In the genomic region with DNA sequence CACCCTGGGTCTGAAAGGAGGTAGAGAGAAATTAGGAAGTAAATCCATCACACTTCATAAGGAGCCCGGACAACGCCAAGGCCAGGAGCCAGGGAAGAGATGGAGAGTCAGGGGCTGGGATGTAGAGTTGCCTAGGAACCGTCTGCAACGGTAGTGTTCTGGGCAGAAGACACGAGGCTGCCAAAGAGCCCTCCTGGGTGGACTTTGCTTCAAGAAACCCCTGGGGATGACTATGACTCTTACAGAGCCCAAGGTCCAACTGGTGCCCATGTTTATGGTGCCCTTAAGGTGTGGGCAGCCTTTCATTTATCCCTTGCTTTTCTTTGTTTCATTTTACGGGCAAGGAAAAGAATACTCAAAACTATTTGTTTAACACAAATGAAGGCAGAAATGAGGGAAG, we compare ENCODE assay signal across 11 mouse cellular contexts. TPM values are rescaled to one million over a fixed set of nuclear protein-coding genes. Genes with fewer than 3 reads are reported as not detected.
DNase-seq lines count a peak whose midpoint lies in the region; ATAC-seq and TF ChIP-seq lines count a peak whose summit lies in the region.
"Had no signal": no experiment of that assay in that cellular context is flagged by ENCODE, and none has a peak within 500 bp of the region (broad histone marks: within the 10 kb centered on the region; RNA-seq: fewer than 3 reads in every experiment).

No protein-coding gene starts in this region.

- H3K4me2 ChIP-seq in heart, embryonic 11.5 days: no peak overlapping the region
- H3K4me2 ChIP-seq in liver, embryonic 12.5 days: peak overlapping the region; percentile 45; the same call in 1 of the 2 replicates
- H3K4me2 ChIP-seq in embryonic facial prominence, embryonic 15.5 days (replicated peaks): no peak overlapping the region
- H3K4me2 ChIP-seq in intestine, postnatal 0 days (replicated peaks; ENCODE audit: low read depth): peak overlapping the region; percentile 35; the same call in 1 of the 2 replicates

- TF ChIP-seq CTCF in intestine, postnatal 0 days (IDR thresholded peaks at IDR 0.05; ENCODE audit: low read depth): no peak

- no peak for ATAC-seq in heart, embryonic 11.5 days (replicated peaks; ENCODE audit: insufficient number of reproducible peaks, low FRiP score, low TSS enrichment)
- no peak for ATAC-seq in liver, embryonic 12.5 days
- no peak for ATAC-seq in embryonic facial prominence, embryonic 15.5 days (ENCODE audit: insufficient number of reproducible peaks, low FRiP score, low TSS enrichment, low read depth)
- peak; percentile 69 for ATAC-seq in intestine, postnatal 0 days

- no peak overlapping the region for H3K4me3 ChIP-seq in heart, embryonic 11.5 days (ENCODE audit: low read depth, low read length)
- H3K4me3 ChIP-seq in liver, embryonic 12.5 days: no peak overlapping the region
- no peak overlapping the region for H3K4me3 ChIP-seq in embryonic facial prominence, embryonic 15.5 days (replicated peaks)
- no peak overlapping the region for H3K4me3 ChIP-seq in intestine, postnatal 0 days (ENCODE audit: low read depth, low read length)

- intact Hi-C loops in heart, postnatal 10 days (cut with DNase I): no loop called here

- no peaks in the 10 kb centered on the region for H3K27me3 ChIP-seq in heart, embryonic 11.5 days (ENCODE audit: control insufficient read depth, insufficient read depth, low read length)
- no peaks in the 10 kb centered on the region for H3K27me3 ChIP-seq in liver, embryonic 12.5 days (replicated peaks)
- no peaks in the 10 kb centered on the region for H3K27me3 ChIP-seq in embryonic facial prominence, embryonic 15.5 days
- H3K27me3 ChIP-seq in intestine, postnatal 0 days (replicated peaks; ENCODE audit: control insufficient read depth, insufficient read depth, low read length): no peaks in the 10 kb centered on the region
- H3K27me3 ChIP-seq: Patski had no signal

- no peaks in the 10 kb centered on the region for H3K36me3 ChIP-seq in heart, embryonic 11.5 days (ENCODE audit: control insufficient read depth, insufficient read depth, low read length)
- peaks cover 40% of the 10 kb centered on the region for H3K36me3 ChIP-seq in liver, embryonic 12.5 days
- 0 out of 2 replicates have a peak, but pooled peaks cover 8% of the 10 kb centered on the region for H3K36me3 ChIP-seq in embryonic facial prominence, embryonic 15.5 days
- peaks cover 6% of the 10 kb centered on the region; the same call in 1 of the 2 replicates for H3K36me3 ChIP-seq in intestine, postnatal 0 days (ENCODE audit: control insufficient read depth, insufficient read depth)

- H3K9ac ChIP-seq in heart, embryonic 11.5 days (ENCODE audit: low read depth, low read length): no peak overlapping the region
- no peak overlapping the region for H3K9ac ChIP-seq in liver, embryonic 12.5 days
- no peak overlapping the region for H3K9ac ChIP-seq in embryonic facial prominence, embryonic 15.5 days
- 0 out of 2 replicates have a peak overlapping the region, but pooled peaks have one; percentile 11 for H3K9ac ChIP-seq in intestine, postnatal 0 days (ENCODE audit: low read depth, low read length)

- DNase-seq in heart, postnatal 10 days: no peak
- DNase-seq in liver: no peak
- no peak for DNase-seq in thymus, postnatal 4 days
- DNase-seq in adrenal gland, postnatal 4 days (ENCODE audit: low spot score in 2 of 2): no peak
- DNase-seq: adrenal gland, postnatal 36 days; right cerebral cortex, adult 18-20 months had no signal

- H3K4me1 ChIP-seq in heart, embryonic 11.5 days (ENCODE audit: control insufficient read depth, insufficient read depth, low read length): peaks cover 61% of the 10 kb centered on the region
- H3K4me1 ChIP-seq in liver, embryonic 12.5 days: peaks cover 89% of the 10 kb centered on the region
- H3K4me1 ChIP-seq in embryonic facial prominence, embryonic 15.5 days: peaks cover 75% of the 10 kb centered on the region
- H3K4me1 ChIP-seq in intestine, postnatal 0 days (replicated peaks; ENCODE audit: control insufficient read depth, insufficient read depth, low read length): peaks cover 53% of the 10 kb centered on the region

- WGBS in heart, embryonic 11.5 days (ENCODE audit: insufficient replicate concordance): 86% methylated on average over 6 of the region's 6 CpGs
- 83% methylated on average over 6 of the region's 6 CpGs for WGBS in liver, embryonic 12.5 days (ENCODE audit: insufficient replicate concordance)
- 70% methylated on average over 6 of the region's 6 CpGs for WGBS in embryonic facial prominence, embryonic 15.5 days
- 37% methylated on average over 6 of the region's 6 CpGs for WGBS in intestine, postnatal 0 days

- peak overlapping the region; percentile 11; the same call in 1 of the 2 replicates for H3K27ac ChIP-seq in heart, embryonic 11.5 days (ENCODE audit: low read depth, low read length)
- H3K27ac ChIP-seq in liver, embryonic 12.5 days: 0 out of 2 replicates have a peak overlapping the region, but pooled peaks have one; percentile 94
- peak overlapping the region; percentile 63 for H3K27ac ChIP-seq in embryonic facial prominence, embryonic 15.5 days (replicated peaks)
- peak overlapping the region; percentile 81; the same call in 1 of the 2 replicates for H3K27ac ChIP-seq in intestine, postnatal 0 days (ENCODE audit: low read depth, low read length)

- no peaks in the 10 kb centered on the region for H3K9me3 ChIP-seq in heart, embryonic 11.5 days (replicated peaks; ENCODE audit: control insufficient read depth, low read length)
- H3K9me3 ChIP-seq in liver, embryonic 12.5 days (replicated peaks): peaks cover 6% of the 10 kb centered on the region; the same call in 1 of the 2 replicates
- H3K9me3 ChIP-seq in embryonic facial prominence, embryonic 15.5 days (replicated peaks): no peaks in the 10 kb centered on the region
- no peaks in the 10 kb centered on the region for H3K9me3 ChIP-seq in intestine, postnatal 0 days (ENCODE audit: control insufficient read depth)

RNA-seq across cellular contexts. Expression of a gene that starts 33.7 kb away (rescaled TPM):
- 0.50 and 0.62 TPM in 2 replicates for polyA plus RNA-seq in heart, embryonic 11.5 days (2014; fragmentation: Nextera tagmentation; extraction: Ambion mirVana)
- under 1 TPM; 0.35 to 0.43 TPM for total RNA-seq in heart, postnatal 10 days (2021)
- polyA plus RNA-seq in liver, embryonic 12.5 days (2016; fragmentation: Nextera tagmentation; extraction: Ambion mirVana): 0.08 and 0.20 TPM in 2 replicates
- 1.8 and 3.0 TPM in 2 replicates for polyA plus RNA-seq in embryonic facial prominence, embryonic 15.5 days (2015; fragmentation: Nextera tagmentation; extraction: Ambion mirVana)
- 0.30 and 0.43 TPM in 2 replicates for polyA plus RNA-seq in intestine, postnatal 0 days (2015; fragmentation: Nextera tagmentation; extraction: Ambion mirVana)
- 1 to 10 TPM in 1 of 2 experiments, under 1 TPM in 1; 0.92 to 1.0 TPM for total RNA-seq in adrenal gland, postnatal 4 days (2021)

RNA-seq across cellular contexts. Expression of a gene that starts 36.7 kb away (rescaled TPM):
- 5.9 and 7.1 TPM in 2 replicates for polyA plus RNA-seq in heart, embryonic 11.5 days (2014; fragmentation: Nextera tagmentation; extraction: Ambion mirVana)
- total RNA-seq in heart, postnatal 10 days (2021): 10 to 100 TPM; 19.5 to 20.3 TPM
- 6.9 and 8.0 TPM in 2 replicates for polyA plus RNA-seq in liver, embryonic 12.5 days (2016; fragmentation: Nextera tagmentation; extraction: Ambion mirVana)
- 15.4 and 15.9 TPM in 2 replicates for polyA plus RNA-seq in embryonic facial prominence, embryonic 15.5 days (2015; fragmentation: Nextera tagmentation; extraction: Ambion mirVana)
- 4.4 and 4.9 TPM in 2 replicates for polyA plus RNA-seq in intestine, postnatal 0 days (2015; fragmentation: Nextera tagmentation; extraction: Ambion mirVana)
- 10 to 100 TPM; 30.2 to 34.8 TPM for total RNA-seq in adrenal gland, postnatal 4 days (2021)

Comparison
In these comparisons a context has a peak if more than half of its experiments do, and no peak if none do; other contexts are left out.
1. H3K27ac ChIP-seq: peak in every context shown above with its lines; median percentile 94 in liver, embryonic 12.5 days; 81 in intestine, postnatal 0 days; 63 in embryonic facial prominence, embryonic 15.5 days; 11 in heart, embryonic 11.5 days.
2. H3K4me2 ChIP-seq: peak in liver, embryonic 12.5 days (single experiment) and intestine, postnatal 0 days (single experiment); none in heart, embryonic 11.5 days (single experiment) and embryonic facial prominence, embryonic 15.5 days (single experiment).